Mouse (Mus musculus): ENCODE results near the gene Nes. TPM values are rescaled to one million over a fixed set of nuclear protein-coding genes. Genes with fewer than 3 reads are reported as not detected.

Nes gene
- 26.4 and 31.4 TPM in 2 replicates for polyA plus RNA-seq (2012; rRNA removed)

GRCm38 (mm10) chr3:87970939-87971488 is at the start of gene Nes:
Nes (plus strand) TSS chr3:87971078.
- Histone ChIP-seq H3K4me3 (replicated peaks; ENCODE audit: extremely low read depth, low read depth, low read length) (peak within 1 kb of the TSS; percentile 74), H3K4me1 (ENCODE audit: control insufficient read depth, insufficient read depth, low read length) (peaks cover 9% of the 10 kb centered on the region)
- DNase-seq, result peak; percentile 59
- no peak for TF ChIP-seq CTCF (IDR thresholded peaks at IDR 0.05; ENCODE audit: insufficient read depth, low read length)
- TF ChIP-seq POLR2A (IDR thresholded peaks at IDR 0.05; ENCODE audit: borderline replicate concordance, extremely low read depth, low read depth, low read length), result peak; percentile 96
- WGBS, result under 1% methylated on average over 44 of the region's 44 CpGs

GRCm38 (mm10) chr3:87924996-87925395 is 45.9 kb upstream of the Nes start:
- H3K4me3 ChIP-seq (replicated peaks; ENCODE audit: extremely low read depth, low read depth, low read length), result no peak overlapping the region
- no peak for TF ChIP-seq CTCF (IDR thresholded peaks at IDR 0.05; ENCODE audit: insufficient read depth, low read length)
- TF ChIP-seq POLR2A (IDR thresholded peaks at IDR 0.05; ENCODE audit: borderline replicate concordance, extremely low read depth, low read depth, low read length), result no peak
- DNase-seq, result no peak
- peaks cover 3% of the 10 kb centered on the region for H3K4me1 ChIP-seq (ENCODE audit: control insufficient read depth, insufficient read depth, low read length)
- WGBS, result 89% methylated on average over 7 of the region's 7 CpGs

GRCm38 (mm10) chr3:87927452-87927851 is 43.4 kb upstream of the Nes start:
- no peak for TF ChIP-seq POLR2A (IDR thresholded peaks at IDR 0.05; ENCODE audit: borderline replicate concordance, extremely low read depth, low read depth, low read length)
- TF ChIP-seq CTCF (IDR thresholded peaks at IDR 0.05; ENCODE audit: insufficient read depth, low read length), result no peak
- Histone ChIP-seq H3K4me3 (replicated peaks; ENCODE audit: extremely low read depth, low read depth, low read length) (no peak overlapping the region), H3K4me1 (ENCODE audit: control insufficient read depth, insufficient read depth, low read length) (peaks cover 6% of the 10 kb centered on the region)
- 86% methylated on average over 5 of the region's 5 CpGs for WGBS
- DNase-seq, result no peak

- Histone ChIP-seq H3K4me1 (ENCODE audit: control insufficient read depth, insufficient read depth, low read length) (peaks cover 6% of the 10 kb centered on the region), H3K4me3 (replicated peaks; ENCODE audit: extremely low read depth, low read depth, low read length) (peak overlapping the region; percentile 89)
- DNase-seq, result no peak
- TF ChIP-seq CTCF (IDR thresholded peaks at IDR 0.05; ENCODE audit: insufficient read depth, low read length) (no peak), POLR2A (IDR thresholded peaks at IDR 0.05; ENCODE audit: borderline replicate concordance, extremely low read depth, low read depth, low read length) (no peak)
- 3% methylated on average over 26 of the region's 26 CpGs for WGBS
Measured at GRCm38 (mm10) chr3:87929341-87930077, 41.4 kb upstream of the Nes start.

- under 1% methylated on average over 78 of the region's 78 CpGs for WGBS
- DNase-seq, result peak; percentile 97
- Histone ChIP-seq H3K4me3 (replicated peaks; ENCODE audit: extremely low read depth, low read depth, low read length) (peak within 1 kb of the TSS; percentile 89), H3K4me1 (ENCODE audit: control insufficient read depth, insufficient read depth, low read length) (peaks cover 6% of the 10 kb centered on the region)
- peak; percentile 73 for TF ChIP-seq CTCF (IDR thresholded peaks at IDR 0.05; ENCODE audit: insufficient read depth, low read length)
- peak; percentile 88; the same call in 1 of the 2 replicates for TF ChIP-seq POLR2A (IDR thresholded peaks at IDR 0.05; ENCODE audit: borderline replicate concordance, extremely low read depth, low read depth, low read length)
Measured at GRCm38 (mm10) chr3:87930078-87930795, 40.6 kb upstream of the Nes start, which contains the start of the genes Isg20l2 and Rrnad1. Isg20l2 (plus strand) TSS chr3:87930314. Rrnad1 (minus strand) TSS chr3:87930717.

- no peak overlapping the region for H3K4me3 ChIP-seq (replicated peaks; ENCODE audit: extremely low read depth, low read depth, low read length)
- peaks cover 6% of the 10 kb centered on the region for H3K4me1 ChIP-seq (ENCODE audit: control insufficient read depth, insufficient read depth, low read length)
- TF ChIP-seq CTCF (IDR thresholded peaks at IDR 0.05; ENCODE audit: insufficient read depth, low read length) (no peak), POLR2A (IDR thresholded peaks at IDR 0.05; ENCODE audit: borderline replicate concordance, extremely low read depth, low read depth, low read length) (no peak)
- 74% methylated on average over 5 of the region's 5 CpGs for WGBS
- DNase-seq, result no peak
Measured at GRCm38 (mm10) chr3:87934026-87934425, 36.9 kb upstream of the Nes start.

GRCm38 (mm10) chr3:87934501-87934900 is 36.4 kb upstream of the Nes start:
- TF ChIP-seq POLR2A (IDR thresholded peaks at IDR 0.05; ENCODE audit: borderline replicate concordance, extremely low read depth, low read depth, low read length) (no peak), CTCF (IDR thresholded peaks at IDR 0.05; ENCODE audit: insufficient read depth, low read length) (no peak)
- no peak for DNase-seq
- 52% methylated on average over 4 of the region's 4 CpGs for WGBS
- Histone ChIP-seq H3K4me1 (ENCODE audit: control insufficient read depth, insufficient read depth, low read length) (peaks cover 6% of the 10 kb centered on the region), H3K4me3 (replicated peaks; ENCODE audit: extremely low read depth, low read depth, low read length) (no peak overlapping the region)

- WGBS, result 77% methylated on average over 4 of the region's 4 CpGs
- Histone ChIP-seq H3K4me1 (ENCODE audit: control insufficient read depth, insufficient read depth, low read length) (peaks cover 6% of the 10 kb centered on the region), H3K4me3 (replicated peaks; ENCODE audit: extremely low read depth, low read depth, low read length) (no peak overlapping the region)
- no peak for DNase-seq
- TF ChIP-seq CTCF (IDR thresholded peaks at IDR 0.05; ENCODE audit: insufficient read depth, low read length), result no peak
- no peak for TF ChIP-seq POLR2A (IDR thresholded peaks at IDR 0.05; ENCODE audit: borderline replicate concordance, extremely low read depth, low read depth, low read length)
Measured at GRCm38 (mm10) chr3:87935201-87935600, 35.7 kb upstream of the Nes start.

GRCm38 (mm10) chr3:87935776-87936175 is 35.1 kb upstream of the Nes start:
- DNase-seq, result peak; percentile 78
- Histone ChIP-seq H3K4me1 (ENCODE audit: control insufficient read depth, insufficient read depth, low read length) (peaks cover 6% of the 10 kb centered on the region), H3K4me3 (replicated peaks; ENCODE audit: extremely low read depth, low read depth, low read length) (no peak overlapping the region)
- WGBS, result 97% methylated on average over 2 of the region's 2 CpGs
- TF ChIP-seq CTCF (IDR thresholded peaks at IDR 0.05; ENCODE audit: insufficient read depth, low read length), result peak; percentile 89
- TF ChIP-seq POLR2A (IDR thresholded peaks at IDR 0.05; ENCODE audit: borderline replicate concordance, extremely low read depth, low read depth, low read length), result no peak
